Mouse (Mus musculus) CH12.LX (cell line): ENCODE data around the gene Dpp10. TPM values are rescaled to one million over a fixed set of nuclear protein-coding genes. Genes with fewer than 3 reads are reported as not detected.

ENCODE experiments used
- DNase-seq: peaks from one replicate; pipeline ENCODE4 v3.0.0-alpha.2; 2013; ENCODE audit errors: extremely low read depth
- H3K27ac ChIP-seq: 2 replicates; pipeline ENCODE4 v1.5.1; 2012; ENCODE audit warnings: low read depth, mild to moderate bottlenecking, control low read depth, moderate library complexity; ENCODE audit not compliant: insufficient read depth
- H3K27me3 ChIP-seq: replicated peaks from 2 replicates; pipeline ENCODE3; 2012; ENCODE audit warnings: inconsistent platforms
- H3K36me3 ChIP-seq, 2 experiments: replicated peaks in 1 of 2; 2 replicates each; pipeline versions ENCODE3 to v1.6.1; 2012; ENCODE audit warnings: inconsistent platforms in 1 of 2, low read length in 1 of 2, mild to moderate bottlenecking in 1 of 2, mixed read lengths in 1 of 2, moderate library complexity in 1 of 2; ENCODE audit not compliant: control insufficient read depth in 1 of 2, insufficient read depth in 1 of 2
- H3K4me1 ChIP-seq, 2 experiments: 2 replicates each; pipeline ENCODE4 v1.6.1; 2012; ENCODE audit warnings: inconsistent platforms in 1 of 2, moderate library complexity in 1 of 2; ENCODE audit not compliant: insufficient read depth in 2 of 2, control insufficient read depth in 1 of 2
- H3K4me2 ChIP-seq: 2 replicates; pipeline ENCODE4 v1.6.1; 2012; ENCODE audit warnings: low read depth, mild to moderate bottlenecking, control low read depth; ENCODE audit not compliant: poor library complexity, insufficient read depth, severe bottlenecking
- H3K4me3 ChIP-seq, 3 experiments: fragments of 150-350 bp in 1 of 3; sonication (generic) in 1 of 3; replicated peaks in 1 of 3; 2 replicates each; pipeline versions ENCODE3 to v1.5.1; 2011 to 2012; ENCODE audit warnings: low read depth in 2 of 3, low read length in 2 of 3, mild to moderate bottlenecking in 2 of 3, moderate library complexity in 2 of 3, control low read depth in 1 of 3, improper control_type of control experiment in 1 of 3, inconsistent platforms in 1 of 3, mixed read lengths in 1 of 3; ENCODE audit not compliant: poor library complexity in 1 of 3
- H3K79me2 ChIP-seq: replicated peaks from 2 replicates; pipeline ENCODE4 v1.6.1; 2012; ENCODE audit warnings: mild to moderate bottlenecking, moderate library complexity; ENCODE audit not compliant: control insufficient read depth, poor library complexity, insufficient read depth, severe bottlenecking; ENCODE audit errors: extremely low read depth
- H3K9ac ChIP-seq: 2 replicates; pipeline ENCODE4 v1.6.1; 2012; ENCODE audit warnings: low read depth, mild to moderate bottlenecking, control low read depth, moderate library complexity; ENCODE audit not compliant: insufficient read depth
- H3K9me3 ChIP-seq: replicated peaks from 2 replicates; pipeline ENCODE3; 2012; ENCODE audit warnings: low read length, inconsistent platforms, mixed read lengths
- CHD1 ChIP-seq: IDR thresholded peaks from 2 replicates; pipeline ENCODE4 v1.6.1; 2012; ENCODE audit warnings: low read depth, low read length, improper control_type of control experiment, inconsistent platforms
- CHD2 ChIP-seq: IDR thresholded peaks from 2 replicates; pipeline ENCODE4 v1.6.1; 2011; ENCODE audit warnings: low read length, improper control_type of control experiment
- ETS1 ChIP-seq: conservative IDR thresholded peaks from 2 replicates; pipeline ENCODE4 v1.6.1; 2012; ENCODE audit warnings: low read depth, mild to moderate bottlenecking, inconsistent platforms, low read length, improper control_type of control experiment, moderate library complexity
- JUN ChIP-seq: IDR thresholded peaks from 2 replicates; pipeline ENCODE4 v1.6.1; 2011; ENCODE audit warnings: low read depth, mild to moderate bottlenecking, low read length, improper control_type of control experiment, moderate library complexity; ENCODE audit not compliant: insufficient read depth
- JUND ChIP-seq: conservative IDR thresholded peaks from 2 replicates; pipeline ENCODE4 v1.6.1; 2011; ENCODE audit warnings: low read depth, low read length, improper control_type of control experiment
- MAFK ChIP-seq: IDR thresholded peaks from 2 replicates; pipeline ENCODE4 v1.6.1; 2011; ENCODE audit warnings: low read length, improper control_type of control experiment; ENCODE audit not compliant: insufficient replicate concordance
- MAZ ChIP-seq: IDR thresholded peaks from 2 replicates; pipeline ENCODE4 v1.6.1; 2012; ENCODE audit warnings: low read depth, mild to moderate bottlenecking, inconsistent platforms, low read length, improper control_type of control experiment, moderate library complexity
- MEF2A ChIP-seq: IDR thresholded peaks from 2 replicates; pipeline ENCODE4 v1.6.1; 2014; ENCODE audit warnings: low read depth, mild to moderate bottlenecking, inconsistent platforms, low read length, improper control_type of control experiment, borderline replicate concordance
- MXI1 ChIP-seq: IDR thresholded peaks from 2 replicates; pipeline ENCODE4 v1.6.1; 2011; ENCODE audit warnings: mild to moderate bottlenecking, low read depth, low read length, improper control_type of control experiment
- MYC ChIP-seq: IDR thresholded peaks from 2 replicates; pipeline ENCODE4 v1.6.1; 2011; ENCODE audit warnings: low read depth, mild to moderate bottlenecking, improper control_type of control experiment, low read length
- NRF1 ChIP-seq: IDR thresholded peaks from 2 replicates; pipeline ENCODE4 v1.6.1; 2014; ENCODE audit warnings: low read depth, mild to moderate bottlenecking, inconsistent platforms, low read length, improper control_type of control experiment, moderate library complexity
- POLR2A ChIP-seq: IDR thresholded peaks from 2 replicates; pipeline ENCODE4 v1.6.1; 2011; ENCODE audit warnings: low read depth, mild to moderate bottlenecking, improper control_type of control experiment, low read length
- POLR2AphosphoS2 ChIP-seq: IDR thresholded peaks from 2 replicates; pipeline ENCODE4 v1.6.1; 2011; ENCODE audit warnings: low read depth, low read length, improper control_type of control experiment
- RAD21 ChIP-seq: IDR thresholded peaks from 2 replicates; pipeline ENCODE4 v1.6.1; 2011; ENCODE audit warnings: low read depth, mild to moderate bottlenecking, low read length, improper control_type of control experiment, moderate library complexity
- RCOR1 ChIP-seq: conservative IDR thresholded peaks from 2 replicates; pipeline ENCODE4 v1.6.1; 2012; ENCODE audit warnings: low read depth, mild to moderate bottlenecking, inconsistent platforms, low read length, improper control_type of control experiment
- SIN3A ChIP-seq: IDR thresholded peaks from 2 replicates; pipeline ENCODE4 v1.6.1; 2012; ENCODE audit warnings: low read length, improper control_type of control experiment, inconsistent platforms
- SMC3 ChIP-seq: IDR thresholded peaks from 2 replicates; pipeline ENCODE4 v1.6.1; 2011; ENCODE audit warnings: low read depth, low read length, improper control_type of control experiment
- TBP ChIP-seq: conservative IDR thresholded peaks from 2 replicates; pipeline ENCODE4 v1.6.1; 2011; ENCODE audit warnings: low read depth, low read length, improper control_type of control experiment
- TCF12 ChIP-seq: IDR thresholded peaks from 2 replicates; pipeline ENCODE4 v1.6.1; 2014; ENCODE audit warnings: low read depth, mild to moderate bottlenecking, inconsistent platforms, low read length, improper control_type of control experiment
- USF1 ChIP-seq: IDR thresholded peaks from 2 replicates; pipeline ENCODE4 v1.6.1; 2014; ENCODE audit warnings: low read depth, mild to moderate bottlenecking, inconsistent platforms, low read length, improper control_type of control experiment
- USF2 ChIP-seq: conservative IDR thresholded peaks from 2 replicates; pipeline ENCODE4 v1.6.1; 2011; ENCODE audit warnings: low read depth, low read length, improper control_type of control experiment
- ZKSCAN1 ChIP-seq: IDR thresholded peaks from 2 replicates; pipeline ENCODE4 v1.6.1; 2012; ENCODE audit warnings: low read depth, inconsistent platforms, low read length, improper control_type of control experiment, borderline replicate concordance
- ZNF384 ChIP-seq: IDR thresholded peaks from 2 replicates; pipeline ENCODE4 v1.6.1; 2012; ENCODE audit warnings: low read depth, low read length, improper control_type of control experiment, inconsistent platforms
- dilution Hi-C: fragments of 300-500 bp; cut with MboI; formaldehyde crosslinking; loops from 2 replicates; pipeline ENCODE4 v1.14.3; 2020; ENCODE audit warnings: low sequenced_read_pairs; ENCODE audit not compliant: extremely low pct_unique_long_range_greater_than_20kb, extremely low pct_ligation_motif_present
- in situ Hi-C: fragments of 300-500 bp; cut with MboI; formaldehyde crosslinking; loops from 3 replicates; pipeline ENCODE4 v1.14.3; 2019; ENCODE audit warnings: low sequenced_read_pairs, low pct_ligation_motif_present, low pct_unique_long_range_greater_than_20kb, mixed read lengths
- polyA plus RNA-seq: library from polyadenylated mRNA; unstranded; fragments of >175 nt; gene quantifications from 2 replicates; pipeline ENCODE4 v1.2.1, GENCODE M21; 2012; ENCODE audit warnings: low read depth; ENCODE audit not compliant: insufficient read length
- total RNA-seq, 2 experiments: library from RNA; depleted of rRNA; stranded (reverse); fragments of 300-350 nt in 1 of 2; fragments of >200 nt in 1 of 2; gene quantifications; 2 replicates each; pipeline ENCODE4 v1.2.3; 2012 to 2014

Dpp10 gene
- total and polyA plus RNA-seq, 3 experiments = 0.01 TPM; not detected in 2

- H3K4me2 ChIP-seq = no peak overlapping the region
- no peaks in the 10 kb centered on the region for H3K4me1 ChIP-seq
- H3K9me3 ChIP-seq = peaks cover 35% of the 10 kb centered on the region
- TF ChIP-seq MYC (no peak), MEF2A (no peak), SIN3A (no peak), SMC3 (no peak), NRF1 (no peak), ZKSCAN1 (no peak), MXI1 (no peak), USF2 (no peak), USF1 (no peak), CHD1 (no peak), MAZ (no peak), POLR2AphosphoS2 (no peak), RCOR1 (no peak), MAFK (no peak), CHD2 (no peak), POLR2A (no peak), RAD21 (no peak), ETS1 (no peak), JUND (no peak)
- in situ Hi-C loops = no loop called here
- H3K79me2 ChIP-seq = no peaks in the 10 kb centered on the region
- H3K36me3 ChIP-seq = no peaks in the 10 kb centered on the region
- H3K4me3 ChIP-seq = no peak overlapping the region
- H3K27ac ChIP-seq = no peak overlapping the region
- DNase-seq = no peak
- no peaks in the 10 kb centered on the region for H3K27me3 ChIP-seq
- no peak overlapping the region for H3K9ac ChIP-seq
- dilution Hi-C loops = no loop called here
These were observed 125.8 kb downstream of the Dpp10 start for GRCm38 (mm10) chr1:123919606-123920005.

GRCm38 (mm10) chr1:123902628-123903027 lies 142.7 kb downstream of the Dpp10 start:
- DNase-seq = no peak
- no peaks in the 10 kb centered on the region for H3K27me3 ChIP-seq
- no peaks in the 10 kb centered on the region for H3K36me3 ChIP-seq
- dilution Hi-C loops (no loop called here), in situ Hi-C loops (no loop called here)
- H3K27ac ChIP-seq = no peak overlapping the region
- H3K4me3 ChIP-seq = no peak overlapping the region
- TF ChIP-seq CHD1 (no peak), ZNF384 (no peak), NRF1 (no peak), TBP (no peak), USF1 (no peak), JUN (no peak), TCF12 (no peak), MAFK (no peak)
- H3K4me2 ChIP-seq = no peak overlapping the region
- H3K79me2 ChIP-seq = no peaks in the 10 kb centered on the region
- H3K4me1 ChIP-seq = no peaks in the 10 kb centered on the region
- H3K9me3 ChIP-seq = peaks cover 28% of the 10 kb centered on the region
- no peak overlapping the region for H3K9ac ChIP-seq
